Mouse (Mus musculus) layer of hippocampus, adult 9-11 months (tissue): Measurements from ENCODE around the gene Gm3336.
A peak's percentile ranks its signal among the peaks of the same experiment; 100 is the strongest.

ENCODE experiments used
- DNase-seq: peaks from one replicate; pipeline ENCODE4 v3.0.0; 2022

Gene Gm3336

DNA sequence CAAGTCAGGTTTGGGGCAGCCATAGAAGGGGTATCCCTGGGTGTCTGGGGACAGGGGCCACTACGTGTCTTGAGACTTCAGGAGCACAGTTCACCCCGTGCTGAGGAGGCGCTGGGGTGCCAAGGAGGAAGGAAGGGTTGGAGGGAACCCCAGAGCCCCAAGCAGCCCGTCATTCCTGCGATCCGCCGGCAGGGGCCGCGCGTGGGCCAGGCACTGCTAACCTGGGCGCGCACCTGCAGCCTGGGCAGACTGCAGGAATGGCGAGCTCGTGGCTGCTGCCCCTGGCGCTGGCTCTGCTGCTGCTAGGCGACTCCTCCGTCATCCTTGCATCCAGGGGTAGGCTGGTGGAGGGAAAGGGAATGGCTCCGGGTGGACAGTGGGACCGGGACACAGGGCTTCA is at the start of gene Gm3336:
Gm3336 (plus strand) TSS at position 247 of the 400 bp plus-strand sequence.
- no peak for DNase-seq

GRCm38 (mm10) chr8:70671615-70672324 is 46.6 kb upstream of the Gm3336 start:
- no peak for DNase-seq

- no peak for DNase-seq
These were observed 45.8 kb upstream of the Gm3336 start for GRCm38 (mm10) chr8:70672325-70673078.

DNA sequence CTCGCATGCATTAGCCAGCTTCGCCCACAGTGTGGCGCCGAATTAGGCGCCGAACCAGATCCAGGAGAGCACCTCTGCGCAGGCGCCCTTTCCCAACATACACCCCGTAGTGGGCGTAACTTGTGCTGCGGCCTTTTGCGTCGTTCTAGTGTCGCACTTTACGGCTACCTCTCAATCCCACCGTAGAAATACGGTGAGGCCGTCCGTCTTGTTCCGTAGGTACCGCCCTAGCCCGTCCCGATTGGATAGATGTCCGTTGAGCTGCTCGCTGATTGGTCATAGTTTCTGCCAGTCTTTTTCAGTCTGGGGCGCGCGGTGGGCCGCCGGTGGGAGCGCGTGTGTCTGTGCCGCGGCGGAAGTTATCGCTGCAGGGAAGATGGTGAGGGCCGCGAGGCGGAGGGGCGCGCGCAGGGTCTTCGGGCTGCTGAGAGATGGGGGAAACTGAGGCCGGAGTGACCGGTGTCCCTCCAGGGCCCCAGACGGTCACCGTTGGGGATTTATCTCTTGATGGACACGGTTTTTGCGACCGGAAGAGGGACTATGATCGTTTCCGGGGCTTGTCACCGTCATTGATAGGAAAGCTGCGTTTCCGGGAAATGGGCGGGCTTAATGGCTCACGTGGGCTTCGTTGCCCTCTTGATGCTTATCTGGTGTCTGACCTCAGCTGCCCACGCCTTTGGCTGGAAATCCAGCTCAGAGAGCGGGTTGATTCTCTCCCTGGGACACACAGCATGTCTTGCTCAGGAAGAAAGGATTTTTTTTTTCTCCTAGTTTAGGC is 45.1 kb upstream of the Gm3336 start, which contains the start of gene Lsm4:
Lsm4 (plus strand) TSS at position 170 of the 778 bp plus-strand sequence.
- DNase-seq: peak; percentile 99

- DNase-seq: no peak
These were observed 44.2 kb upstream of the Gm3336 start for GRCm38 (mm10) chr8:70674109-70674508.

GRCm38 (mm10) chr8:70674716-70675115 is 43.6 kb upstream of the Gm3336 start:
- DNase-seq: no peak

- no peak for DNase-seq
These were observed 43.0 kb upstream of the Gm3336 start for GRCm38 (mm10) chr8:70675336-70675735.

DNA sequence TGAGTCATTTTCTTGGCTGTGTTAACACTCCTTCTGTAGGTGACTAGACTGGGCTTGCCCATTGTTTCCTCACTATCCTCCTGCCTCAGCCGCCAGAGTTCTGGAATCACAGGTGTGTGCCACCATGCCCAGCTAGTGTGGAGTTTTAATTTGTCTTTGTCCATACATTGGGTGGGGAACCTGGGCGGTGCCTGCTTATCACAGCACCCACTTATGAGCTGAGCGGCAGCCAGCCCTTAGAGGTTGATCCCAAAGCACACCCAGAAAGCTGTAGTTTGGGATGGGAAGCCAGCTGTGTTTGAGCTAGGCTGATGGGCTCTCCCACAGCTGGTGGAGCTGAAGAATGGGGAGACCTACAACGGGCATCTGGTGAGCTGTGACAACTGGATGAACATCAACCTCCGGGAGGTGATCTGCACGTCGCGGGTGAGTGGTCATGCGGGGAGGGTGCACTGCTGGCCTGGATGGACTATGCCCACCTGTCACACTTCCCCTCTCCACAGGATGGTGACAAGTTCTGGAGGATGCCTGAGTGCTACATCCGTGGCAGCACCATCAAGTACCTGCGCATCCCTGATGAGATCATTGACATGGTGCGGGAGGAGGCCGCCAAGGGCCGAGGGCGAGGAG is 40.8 kb upstream of the Gm3336 start:
- DNase-seq: no peak

DNA sequence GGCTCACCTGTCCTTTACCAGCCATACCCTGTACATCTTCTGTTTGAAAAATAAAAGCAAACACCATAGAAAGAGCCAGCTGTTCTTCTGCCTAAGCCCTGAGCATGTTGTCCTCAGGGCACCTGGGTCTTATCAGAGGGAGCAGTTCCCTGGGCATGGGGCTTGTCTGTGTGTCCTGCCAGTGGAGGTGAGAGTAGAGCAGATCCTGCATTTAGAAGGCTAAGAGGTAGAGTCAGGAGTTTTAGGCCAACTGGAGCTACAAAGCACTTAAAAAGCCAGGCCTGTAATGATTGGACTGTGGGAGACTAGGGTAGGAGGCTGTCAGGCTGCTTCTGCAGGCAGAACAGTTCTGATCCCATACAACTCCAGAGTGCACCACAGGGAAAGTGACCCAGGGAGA is 39.7 kb upstream of the Gm3336 start:
- no peak for DNase-seq

DNA sequence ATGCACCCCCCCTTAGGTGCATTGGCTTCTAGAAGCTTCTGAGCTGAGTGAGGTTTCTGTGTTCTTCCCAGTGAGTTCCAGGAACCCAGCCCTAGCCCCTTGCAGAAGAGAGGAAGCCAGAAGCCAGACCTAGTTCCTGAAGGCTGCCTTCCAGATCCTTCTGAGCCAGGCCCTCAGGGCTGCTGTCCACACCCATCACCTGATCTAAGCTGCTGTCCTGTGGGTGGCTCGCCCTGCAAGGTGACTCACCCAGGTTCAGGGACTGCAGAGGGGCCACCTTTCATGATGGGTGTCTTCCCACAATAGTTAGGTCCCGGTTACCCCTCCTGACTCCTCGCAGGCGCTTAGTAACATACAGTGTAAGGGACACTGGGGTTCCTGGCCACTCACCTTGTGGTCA is 38.9 kb upstream of the Gm3336 start:
- no peak for DNase-seq

DNA sequence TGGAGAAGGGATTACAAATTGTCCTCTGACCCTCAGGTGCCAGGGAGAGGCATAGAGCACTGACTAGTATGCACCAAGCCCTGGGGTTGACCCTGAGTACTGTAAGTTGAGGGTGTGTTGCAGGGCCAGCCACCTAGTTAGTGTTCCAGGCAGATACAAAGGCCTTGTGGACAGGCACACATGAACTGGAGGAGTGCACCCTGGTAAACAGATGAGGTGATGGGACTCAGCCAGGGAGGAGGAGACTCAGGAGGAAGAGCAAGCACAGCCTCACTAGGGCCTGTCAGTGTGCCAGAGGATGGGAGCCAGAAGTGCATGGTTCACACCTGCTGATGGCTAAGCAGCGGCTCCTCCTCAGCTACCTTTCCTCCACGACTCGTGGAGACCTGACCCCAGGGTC is 38.3 kb upstream of the Gm3336 start:
- no peak for DNase-seq

- DNase-seq: no peak
These were observed 36.9 kb upstream of the Gm3336 start for GRCm38 (mm10) chr8:70681410-70681809.

DNA sequence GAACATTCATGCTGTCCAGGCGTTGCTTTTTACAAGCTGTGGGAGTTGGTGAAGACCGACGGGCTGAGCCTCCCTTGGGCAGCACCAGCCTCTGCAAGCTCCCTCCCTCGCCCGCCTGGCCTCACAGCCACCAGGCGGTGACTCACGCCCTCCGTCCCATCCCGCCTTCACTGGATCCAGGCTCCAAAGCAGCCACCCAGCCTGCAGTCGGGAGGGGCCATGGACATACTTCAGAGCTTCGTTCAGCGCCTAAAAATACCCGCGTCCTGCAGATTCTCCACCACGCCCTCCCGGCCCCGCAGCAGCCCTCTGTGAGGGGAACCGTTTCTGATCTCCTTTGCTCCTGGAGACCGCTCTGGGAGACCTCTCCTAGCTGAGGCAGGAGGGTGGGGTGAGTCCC is 36.1 kb upstream of the Gm3336 start:
- DNase-seq: peak; percentile 54

- DNase-seq: no peak
These were observed 35.7 kb upstream of the Gm3336 start for GRCm38 (mm10) chr8:70682692-70683091.

GRCm38 (mm10) chr8:70684291-70684690 is 34.1 kb upstream of the Gm3336 start:
- DNase-seq: peak; percentile 90

- DNase-seq: no peak
These were observed 30.8 kb upstream of the Gm3336 start for GRCm38 (mm10) chr8:70687576-70687975.

DNA sequence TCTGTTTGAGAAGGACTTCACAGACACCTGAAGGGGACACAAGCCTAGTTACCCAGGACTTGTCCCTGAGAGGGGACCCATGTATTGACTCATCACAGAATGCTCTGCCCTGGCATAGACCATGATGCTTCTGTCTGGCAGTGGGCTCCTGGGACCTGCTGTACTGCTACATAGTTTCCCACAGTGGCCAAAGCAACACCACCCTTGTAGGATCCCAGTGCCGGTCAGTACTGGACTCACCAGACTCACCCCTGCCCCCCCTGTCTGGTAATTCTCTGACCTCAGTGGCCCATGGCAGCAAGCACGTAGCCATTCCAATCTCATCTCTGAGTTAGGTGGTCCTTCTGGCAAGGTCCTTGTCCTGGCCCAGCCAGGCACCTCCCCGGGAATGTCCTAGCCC is 30.2 kb upstream of the Gm3336 start:
- no peak for DNase-seq

DNA sequence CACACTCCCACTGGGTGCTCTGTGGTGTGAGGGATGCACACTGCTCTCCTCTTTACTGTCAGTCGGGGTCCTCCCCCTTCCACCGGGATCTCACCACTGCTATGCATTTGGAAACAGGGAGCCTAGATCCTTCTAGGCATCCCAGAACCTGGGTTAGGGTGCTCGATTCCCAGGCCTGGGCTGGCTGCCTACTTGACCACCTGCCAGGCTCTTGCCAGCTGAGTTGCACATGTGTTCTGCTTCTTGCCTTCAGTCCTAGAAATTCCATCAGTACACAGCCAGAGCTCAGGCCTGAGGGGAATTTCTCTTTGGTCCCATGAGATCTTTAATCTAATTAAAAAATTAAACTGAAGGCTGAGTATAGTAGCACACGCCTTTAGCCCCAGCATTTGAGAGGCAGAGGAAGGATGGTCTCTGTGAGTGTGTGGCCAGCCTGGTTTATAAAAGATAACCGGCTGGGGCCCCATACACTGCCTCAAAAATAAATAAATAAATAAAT is 28.4 kb upstream of the Gm3336 start:
- DNase-seq: no peak

DNA sequence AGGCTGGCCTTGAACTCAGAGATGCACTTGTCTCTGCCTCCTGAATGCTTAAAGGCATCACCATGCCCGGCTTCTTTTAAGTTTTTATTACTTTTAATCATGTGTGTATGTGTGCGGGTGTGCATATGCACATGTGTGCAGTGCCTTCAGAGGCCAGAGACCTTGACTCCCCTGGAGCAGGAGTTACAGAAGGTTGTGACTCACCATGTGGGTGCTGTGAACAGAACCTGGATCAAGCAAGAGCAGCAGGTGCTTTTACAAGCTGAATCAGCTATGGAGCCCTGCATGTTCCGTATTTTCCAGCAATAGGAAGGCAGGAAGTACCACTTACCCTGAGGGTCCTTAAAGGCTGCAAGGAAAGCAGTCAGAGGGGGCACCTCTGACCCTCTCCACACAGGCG is 27.1 kb upstream of the Gm3336 start:
- DNase-seq: no peak

DNA sequence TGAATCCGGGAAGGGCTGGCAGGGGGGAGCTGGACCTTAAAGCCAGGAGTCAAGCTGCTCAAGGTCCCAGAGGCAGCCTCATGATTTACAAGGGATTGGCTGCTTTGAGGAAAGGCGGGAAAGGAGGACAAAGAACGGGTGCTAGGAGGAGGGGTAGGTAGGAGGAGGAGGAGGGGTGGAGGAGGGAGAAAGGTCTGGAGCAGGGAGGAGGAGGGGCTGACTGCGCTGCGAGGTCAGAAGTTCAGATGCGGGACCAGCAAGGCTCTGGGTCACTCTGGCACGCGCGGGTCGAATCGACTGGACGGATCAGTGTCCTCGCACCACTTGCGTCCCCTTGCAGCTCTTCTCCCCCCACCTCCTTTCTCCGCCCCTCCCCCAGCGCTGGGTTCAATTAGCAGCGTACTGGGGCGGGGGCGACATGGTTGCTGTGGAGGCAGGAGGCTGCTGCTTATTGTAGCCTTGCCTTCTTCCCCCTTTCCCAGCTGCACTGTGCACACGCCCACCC is 26.6 kb upstream of the Gm3336 start:
- no peak for DNase-seq

DNA sequence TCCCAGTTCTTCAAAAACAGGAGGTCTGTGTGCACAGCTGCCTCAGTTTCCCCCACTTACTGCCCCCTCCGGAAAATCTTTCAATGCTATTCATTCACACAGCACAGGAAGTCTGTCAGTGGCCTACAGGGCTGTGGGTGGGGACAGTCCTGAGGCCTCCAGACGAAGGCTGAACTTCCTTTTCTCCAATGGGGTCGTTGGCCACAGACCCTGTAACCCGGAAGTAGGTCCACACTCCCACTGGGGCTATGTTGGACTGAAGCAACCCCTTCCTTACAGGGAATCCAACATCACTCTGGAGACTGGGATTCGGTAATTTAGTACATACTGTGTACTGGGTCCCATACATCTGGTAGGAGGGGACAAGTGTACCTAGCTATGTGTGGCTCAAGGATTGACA is 24.7 kb upstream of the Gm3336 start:
- DNase-seq: no peak

GRCm38 (mm10) chr8:70695318-70696018 is 22.9 kb upstream of the Gm3336 start:
- no peak for DNase-seq
